Mouse (Mus musculus): ENCODE measurements at regions not wholly inside any gene's neighbourhood (a gene's known extent, or its start where the extent isn't known, plus 50 kb on each side); places are given as distances from the start of the nearest gene placed in this dataset.

- no peak for DNase-seq (ENCODE audit: low read depth, low spot score)
These were observed 564.4 kb upstream of the Tbl1xr1 start for GRCm38 (mm10) chr3:21512081-21512480.

DNA sequence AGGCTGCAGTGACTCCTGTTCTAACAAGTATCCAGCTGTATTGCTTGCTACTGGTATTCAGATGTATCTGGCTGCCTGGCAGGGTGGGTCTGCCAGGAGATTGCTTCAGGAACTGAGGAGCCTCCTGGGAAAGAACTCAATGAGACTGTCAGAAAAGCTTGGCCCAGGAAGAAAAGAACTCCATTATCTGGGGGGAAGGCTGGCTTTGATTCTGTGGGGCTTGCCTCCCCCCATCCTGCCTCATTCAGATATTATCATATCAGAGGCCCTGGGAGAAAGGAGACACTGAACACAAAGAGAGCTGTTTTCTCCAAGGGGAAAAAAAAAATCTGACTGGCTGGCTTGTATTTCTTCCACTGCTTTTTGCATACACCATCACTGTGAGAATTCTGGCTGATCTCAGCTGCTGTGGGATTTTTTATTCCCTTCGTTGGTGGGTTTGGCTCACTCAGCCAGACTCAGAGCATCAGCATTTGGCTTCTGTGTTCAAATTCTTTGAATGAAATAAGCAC lies 552.0 kb upstream of the Tbl1xr1 start:
- DNase-seq (ENCODE audit: low read depth, low spot score), result peak; percentile 13

DNA sequence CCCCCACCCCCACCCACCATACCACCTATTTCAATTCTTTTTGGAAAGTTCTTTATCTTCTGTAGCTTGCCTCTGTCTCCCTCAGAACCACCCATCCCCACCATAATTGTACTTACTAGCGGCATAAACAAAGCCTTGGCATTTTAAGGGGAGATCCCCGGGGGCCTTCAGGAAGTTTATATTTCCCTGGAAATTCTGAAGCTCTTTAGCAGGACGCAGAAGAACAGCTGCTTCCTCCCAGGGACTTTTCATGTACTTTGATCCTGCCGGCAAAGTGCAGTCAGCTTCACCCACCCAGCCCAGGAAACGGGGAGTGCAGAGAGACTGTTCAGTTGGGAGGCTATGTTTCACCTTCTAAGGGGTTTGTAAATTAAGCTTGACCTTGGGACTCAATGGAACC lies 545.6 kb upstream of the Tbl1xr1 start:
- peak; percentile 20 for DNase-seq (ENCODE audit: low read depth, low spot score)

GRCm38 (mm10) chr3:21539138-21539537 lies 537.3 kb upstream of the Tbl1xr1 start:
- no peak for DNase-seq (ENCODE audit: low read depth, low spot score)

DNA sequence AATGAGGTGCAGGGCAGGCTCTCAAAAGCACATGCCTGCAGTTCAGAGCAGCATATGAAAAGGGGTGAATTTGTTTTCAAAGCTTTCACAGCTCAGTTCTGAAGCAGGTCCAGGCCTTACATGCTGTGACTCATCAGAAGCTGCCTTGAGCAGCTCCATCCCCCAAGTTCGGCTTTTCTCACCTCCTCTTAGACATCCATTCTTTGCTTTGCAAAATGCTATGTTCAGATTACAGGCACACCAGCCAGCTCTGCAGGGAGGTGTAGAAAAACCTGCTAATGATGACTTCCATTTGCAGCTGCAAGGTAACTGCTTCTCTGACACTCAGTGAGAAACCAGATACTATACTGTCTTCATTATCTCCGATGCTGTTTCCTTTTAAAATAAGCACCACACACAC lies 532.0 kb upstream of the Tbl1xr1 start:
- DNase-seq (ENCODE audit: low read depth, low spot score), result no peak

- DNase-seq (ENCODE audit: low read depth, low spot score), result no peak
These were observed 531.1 kb upstream of the Tbl1xr1 start for GRCm38 (mm10) chr3:21545156-21545893.

- no peak for DNase-seq (ENCODE audit: low read depth, low spot score)
These were observed 530.0 kb upstream of the Tbl1xr1 start for GRCm38 (mm10) chr3:21546411-21546810.

GRCm38 (mm10) chr3:21549671-21550070 lies 526.8 kb upstream of the Tbl1xr1 start:
- no peak for DNase-seq (ENCODE audit: low read depth, low spot score)

DNA sequence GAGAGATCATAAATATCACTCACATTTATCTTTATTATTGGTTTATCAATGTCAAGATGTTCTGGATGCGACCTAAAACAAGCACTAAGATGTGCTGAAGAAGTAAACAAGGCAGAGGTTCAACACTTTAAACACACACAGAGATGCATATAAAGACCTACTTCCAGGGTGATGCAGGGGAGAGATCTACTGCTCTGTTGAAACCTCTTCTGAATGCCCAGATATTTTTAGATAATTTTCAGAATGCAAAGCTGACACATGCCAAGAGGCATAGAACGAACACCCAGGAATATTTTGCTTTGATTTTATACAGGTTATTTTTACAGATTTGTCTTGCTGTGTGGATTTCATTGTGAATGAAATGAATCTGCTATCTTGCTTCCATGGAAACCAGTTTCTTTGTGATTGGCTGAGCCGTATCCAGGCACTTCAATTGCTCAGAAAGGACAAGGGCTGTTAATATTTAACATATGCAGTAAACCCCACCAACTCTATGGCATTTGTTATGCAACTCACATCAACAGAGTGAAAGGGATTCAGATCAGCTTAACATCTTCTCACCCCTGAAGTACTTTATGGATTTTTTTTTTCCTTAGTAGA lies 523.2 kb upstream of the Tbl1xr1 start:
- DNase-seq (ENCODE audit: low read depth, low spot score), result no peak

DNA sequence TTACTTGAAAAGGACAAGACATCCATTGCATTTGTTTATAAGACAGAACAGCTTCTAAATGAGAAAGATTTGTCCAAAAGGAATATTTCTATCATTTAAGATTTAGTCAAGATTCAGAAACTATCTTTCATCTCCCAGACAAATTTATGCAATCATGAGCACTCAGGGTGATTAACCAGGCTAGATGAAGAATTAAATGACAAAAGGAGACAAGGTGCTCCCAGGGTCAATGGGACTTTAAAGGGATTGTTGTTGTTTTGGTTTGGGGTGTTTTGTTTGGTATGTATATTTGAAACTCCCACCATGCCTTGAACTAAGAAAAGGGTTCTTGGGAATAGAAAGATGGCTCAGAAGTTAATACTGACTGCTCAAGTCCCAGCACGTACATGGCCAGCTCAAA lies 522.6 kb upstream of the Tbl1xr1 start:
- DNase-seq (ENCODE audit: low read depth, low spot score), result peak; percentile 36

GRCm38 (mm10) chr3:21557963-21558441 lies 518.5 kb upstream of the Tbl1xr1 start:
- no peak for DNase-seq (ENCODE audit: low read depth, low spot score)

DNA sequence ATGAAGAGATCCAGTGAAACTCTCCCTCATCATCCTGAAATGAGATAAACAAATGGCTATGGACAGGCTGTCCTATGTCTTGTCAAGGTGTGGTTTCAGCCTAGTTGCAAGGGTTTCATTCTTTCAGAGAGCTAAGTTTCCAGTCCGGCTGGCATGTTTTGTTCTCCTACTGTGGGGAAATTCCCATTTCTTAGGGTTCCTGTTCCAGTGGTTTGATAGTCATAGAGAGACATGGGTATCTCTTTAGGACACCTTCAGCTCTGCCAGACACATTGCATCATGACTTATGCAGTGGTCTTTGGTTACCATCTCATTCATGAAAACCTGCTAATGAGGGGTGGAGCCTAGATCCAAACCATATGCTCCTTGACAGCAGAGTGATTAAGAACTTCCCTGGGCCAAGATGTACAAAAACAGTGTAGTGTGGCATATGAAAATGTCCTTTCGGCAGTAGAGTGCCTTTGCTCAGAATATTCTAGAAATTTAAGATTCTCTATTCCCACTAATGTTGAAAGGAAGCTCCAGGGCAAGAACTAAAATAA lies 513.6 kb upstream of the Tbl1xr1 start:
- no peak for DNase-seq (ENCODE audit: low read depth, low spot score)

DNA sequence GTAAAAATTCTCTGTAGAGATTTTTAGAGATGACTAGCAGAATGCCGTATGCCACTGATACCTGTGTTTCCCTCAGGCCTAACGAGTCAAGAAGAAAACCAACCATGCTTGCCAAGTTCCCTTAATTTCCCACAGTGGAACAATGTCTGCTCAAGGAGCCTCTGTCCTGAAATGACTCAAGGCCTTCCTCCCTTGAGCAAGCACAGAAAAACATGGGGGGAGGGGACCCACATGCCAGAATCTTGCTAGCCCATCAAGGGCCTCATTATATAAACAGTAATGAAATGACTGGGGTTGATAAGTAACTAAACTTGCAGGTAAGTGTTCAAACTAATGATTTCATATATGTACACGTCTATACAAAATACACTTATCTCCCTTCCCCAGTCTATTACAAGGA lies 513.0 kb upstream of the Tbl1xr1 start:
- DNase-seq (ENCODE audit: low read depth, low spot score), result no peak

DNA sequence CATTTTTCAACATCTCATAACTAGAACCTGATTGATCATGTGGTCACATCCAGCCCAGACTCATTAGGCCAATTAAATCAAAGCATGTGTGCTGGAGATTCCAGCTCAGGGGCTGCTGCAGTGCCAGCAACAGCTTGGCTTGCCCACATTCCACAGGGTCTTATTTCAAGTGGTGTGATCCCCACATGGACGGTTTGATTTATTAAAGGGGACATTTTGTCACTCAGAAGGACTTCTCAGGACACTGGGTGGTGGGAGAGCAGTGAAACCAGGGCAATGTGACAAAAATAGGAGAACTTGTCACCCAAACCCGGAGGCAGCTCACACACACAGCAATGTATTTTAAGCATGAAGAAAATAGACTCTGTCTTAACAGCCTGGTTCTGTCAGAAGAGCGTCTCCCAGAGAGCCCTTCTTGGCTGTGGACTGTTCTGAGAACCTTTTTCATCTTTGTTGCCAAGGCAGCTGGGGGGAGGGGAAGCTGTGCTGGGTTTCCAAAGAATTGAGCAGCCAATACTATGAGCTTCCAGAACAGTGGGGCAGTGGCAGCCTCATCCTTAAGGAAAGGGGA lies 512.2 kb upstream of the Tbl1xr1 start:
- peak; percentile 17 for DNase-seq (ENCODE audit: low read depth, low spot score)

DNA sequence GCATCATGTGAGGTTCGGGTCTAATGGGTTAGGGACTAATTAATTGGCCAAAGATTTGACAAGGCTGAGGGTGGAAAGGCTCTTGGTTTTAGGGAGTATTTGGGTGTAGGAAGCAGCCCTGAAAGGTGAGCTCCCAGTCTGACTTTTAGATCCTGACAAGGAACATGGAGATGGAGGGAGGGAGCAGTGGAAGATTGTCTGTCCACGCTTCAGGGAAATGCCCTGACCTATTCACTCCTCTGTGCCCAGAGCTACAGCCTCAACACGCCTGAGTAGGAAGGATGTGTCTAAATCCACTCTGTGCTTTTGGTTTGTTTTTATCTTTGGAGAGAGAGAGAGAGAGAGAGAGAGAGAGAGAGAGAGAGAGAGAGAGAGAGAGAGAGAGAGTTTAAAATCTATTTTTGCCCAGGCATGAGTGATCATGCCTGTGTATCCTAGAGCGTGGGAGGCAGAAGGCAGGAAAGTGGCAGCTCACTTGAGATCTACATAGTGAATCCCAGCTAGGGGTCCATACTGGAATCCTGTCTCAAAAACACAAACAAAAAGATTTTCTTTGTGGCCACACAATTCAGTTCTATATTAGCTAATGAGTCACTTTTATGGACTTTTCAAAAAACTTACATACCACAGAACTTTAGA lies 511.5 kb upstream of the Tbl1xr1 start:
- no peak for DNase-seq (ENCODE audit: low read depth, low spot score)

- no peak for DNase-seq (ENCODE audit: low read depth, low spot score)
These were observed 506.7 kb upstream of the Tbl1xr1 start for GRCm38 (mm10) chr3:21569721-21570120.

DNA sequence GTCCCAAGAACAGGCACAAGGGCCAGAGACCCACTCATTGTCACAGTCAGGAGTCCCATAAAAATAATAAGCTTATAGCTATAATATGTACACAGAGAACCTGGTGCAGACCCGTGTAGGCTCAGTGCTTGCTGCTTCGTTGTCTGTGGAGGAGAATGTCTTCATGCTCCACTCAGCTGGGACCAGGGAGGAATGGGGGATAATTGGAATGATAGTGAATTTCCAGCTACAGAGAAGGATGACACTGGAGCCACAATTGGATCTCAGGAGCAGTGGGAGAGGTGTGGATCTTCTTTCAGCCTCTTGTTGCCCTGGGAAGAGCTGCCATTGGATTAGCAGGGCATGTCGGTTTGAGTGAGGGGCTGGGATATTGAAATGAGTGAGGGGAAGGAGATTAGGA lies 497.8 kb upstream of the Tbl1xr1 start:
- no peak for DNase-seq (ENCODE audit: low read depth, low spot score)

DNA sequence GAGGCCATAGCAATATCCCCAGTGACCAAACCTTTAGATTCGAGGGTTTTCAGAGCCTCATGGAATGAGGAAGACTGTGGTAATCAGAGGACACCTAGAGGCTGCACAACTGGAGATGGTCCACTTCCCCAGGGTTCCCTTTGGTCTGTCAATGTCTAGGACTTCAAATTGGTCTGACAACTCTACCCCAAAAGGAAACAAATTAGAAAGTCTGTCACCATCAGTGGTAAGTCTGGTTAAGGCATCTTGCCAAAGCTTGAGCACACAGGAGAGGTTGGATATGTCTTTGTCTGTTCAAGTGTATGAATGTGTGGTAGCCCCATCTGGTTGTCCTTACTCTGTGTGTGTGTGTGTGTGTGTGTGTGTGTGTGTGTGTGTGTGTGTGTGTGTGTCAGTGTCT lies 494.3 kb upstream of the Tbl1xr1 start:
- no peak for DNase-seq (ENCODE audit: low read depth, low spot score)

DNA sequence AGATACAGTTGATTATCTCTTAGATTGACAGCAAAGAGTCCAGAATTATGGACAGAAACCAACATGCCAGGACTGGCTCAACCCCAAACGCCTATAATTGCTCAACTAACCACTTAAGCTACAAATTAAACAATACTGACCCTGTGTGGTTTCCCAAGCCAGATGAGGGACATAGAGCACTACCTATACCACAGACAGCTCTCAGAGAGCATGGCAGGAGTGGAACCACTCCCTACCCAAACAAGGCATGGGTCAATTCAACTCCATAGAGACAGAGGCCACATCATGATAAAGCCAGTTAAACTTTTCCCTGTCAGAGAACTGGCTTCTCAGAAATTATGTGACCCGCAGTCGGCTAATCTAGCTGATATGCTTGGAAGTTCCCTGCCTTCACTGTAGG lies 490.7 kb upstream of the Tbl1xr1 start:
- DNase-seq (ENCODE audit: low read depth, low spot score), result no peak

GRCm38 (mm10) chr3:21606846-21607245 lies 469.6 kb upstream of the Tbl1xr1 start:
- DNase-seq (ENCODE audit: low read depth, low spot score), result no peak

DNA sequence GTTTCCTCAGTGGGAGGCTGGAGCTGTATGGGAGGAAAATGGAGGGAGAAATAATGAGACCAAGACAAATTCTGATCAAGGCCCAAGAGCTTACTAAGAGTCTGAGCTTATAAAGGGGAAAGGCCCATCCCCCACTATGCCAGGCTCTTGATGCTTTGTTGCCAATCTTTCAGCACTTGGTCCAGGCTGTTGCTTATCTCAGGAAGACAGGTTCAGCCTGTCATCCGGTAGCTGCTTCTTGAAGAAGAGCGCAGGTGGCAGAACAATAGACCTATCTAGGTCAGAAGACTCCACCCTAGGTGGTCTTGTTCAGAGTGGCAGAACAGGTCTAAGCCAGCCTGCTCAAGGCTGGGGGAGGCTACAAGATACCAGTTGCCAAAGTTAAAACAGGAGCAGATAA lies 466.2 kb upstream of the Tbl1xr1 start:
- peak; percentile 10 for DNase-seq (ENCODE audit: low read depth, low spot score)

DNA sequence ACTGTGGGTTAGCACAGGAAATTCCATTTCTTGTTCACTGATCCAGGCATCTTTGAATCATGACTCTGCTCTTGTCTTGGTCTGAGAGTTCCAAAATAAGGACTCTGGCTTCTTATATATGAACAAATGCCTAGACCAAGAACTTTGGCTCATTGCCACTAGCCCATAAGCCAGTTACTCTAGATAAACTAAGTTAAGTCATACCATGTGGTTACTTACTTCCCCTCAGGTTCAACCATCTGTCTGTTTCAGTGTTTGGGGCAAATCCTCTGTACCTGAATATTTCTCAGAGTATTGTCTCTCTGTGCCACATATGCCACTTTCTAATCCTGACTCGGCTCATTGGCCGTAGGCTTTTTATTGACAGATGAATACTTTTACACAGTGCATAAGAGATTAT lies 454.7 kb upstream of the Tbl1xr1 start:
- DNase-seq (ENCODE audit: low read depth, low spot score), result no peak
